Mouse (Mus musculus) thymus, adult 2 months (tissue): ENCODE measurements around the gene Tmem150b. TPM values are rescaled to one million over a fixed set of nuclear protein-coding genes. Genes with fewer than 3 reads are reported as not detected.
A peak's percentile ranks its signal among the peaks of the same experiment; 100 is the strongest.

Source experiments
- DNase-seq: peaks from one replicate; pipeline ENCODE4 v3.0.0; 2021
- H3K27ac ChIP-seq: fragments of 200-500 bp; 2 replicates; pipeline ENCODE4 v1.5.1; 2012; ENCODE audit warnings: low read length, control low read depth; ENCODE audit not compliant: control insufficient read depth, insufficient read depth
- H3K27me3 ChIP-seq: fragments of 200-500 bp; 2 replicates; pipeline ENCODE4 v1.6.1; 2012; ENCODE audit warnings: mild to moderate bottlenecking, low read length, moderate library complexity, mixed read lengths; ENCODE audit not compliant: control insufficient read depth, insufficient read depth
- H3K36me3 ChIP-seq: fragments of 200-500 bp; 2 replicates; pipeline ENCODE4 v1.6.1; 2012; ENCODE audit warnings: mild to moderate bottlenecking, low read length, moderate library complexity; ENCODE audit not compliant: control insufficient read depth, insufficient read depth
- H3K4me1 ChIP-seq: fragments of 200-500 bp; replicated peaks from 2 replicates; pipeline ENCODE4 v1.6.1; 2012; ENCODE audit warnings: low read length; ENCODE audit not compliant: control insufficient read depth, insufficient read depth
- H3K4me3 ChIP-seq: fragments of 200-500 bp; 2 replicates; pipeline ENCODE4 v1.5.1; 2012; ENCODE audit warnings: mild to moderate bottlenecking, low read length, control low read depth, moderate library complexity; ENCODE audit not compliant: control insufficient read depth, insufficient read depth
- CTCF ChIP-seq: fragments of 200-500 bp; IDR thresholded peaks from 2 replicates; pipeline ENCODE4 v1.5.1; 2012; ENCODE audit warnings: mild to moderate bottlenecking, control low read depth, low read length, moderate library complexity, borderline replicate concordance; ENCODE audit not compliant: control insufficient read depth, poor library complexity, insufficient read depth; ENCODE audit errors: extremely low read depth
- POLR2A ChIP-seq: fragments of 200-500 bp; IDR thresholded peaks from 2 replicates; pipeline ENCODE4 v1.6.1; 2012; ENCODE audit warnings: mild to moderate bottlenecking, low read length, control low read depth, moderate library complexity; ENCODE audit not compliant: control insufficient read depth, poor library complexity, insufficient read depth; ENCODE audit errors: extremely low read depth
- WGBS: fragments of 180-500 bp; shearing (Covaris S2); methylation state at CpG from one replicate; pipeline ENCODE4 v1.1.7; 2018; 5-methylcytosine and 5-hydroxymethylcytosine counted together
- polyA plus RNA-seq: library from polyadenylated mRNA; depleted of rRNA; stranded (reverse); fragments of >200 nt; gene quantifications from 2 replicates; pipeline ENCODE4 v1.2.3, GENCODE M21; 2012; rRNA removed

Tmem150b gene
- 2.2 and 3.7 TPM in 2 replicates for polyA plus RNA-seq

- Histone ChIP-seq H3K27me3 (no peaks in the 10 kb centered on the region), H3K4me3 (no peak within 1 kb of the TSS), H3K4me1 (peaks cover 14% of the 10 kb centered on the region), H3K36me3 (no peaks in the 10 kb centered on the region), H3K27ac (peak within 1 kb of the TSS; percentile 29; the same call in 1 of the 2 replicates)
- TF ChIP-seq POLR2A: no peak
- TF ChIP-seq CTCF: no peak
- WGBS: 6% methylated on average over 7 of the region's 7 CpGs
- no peak for DNase-seq
Observed at GRCm38 (mm10) chr7:4725169-4725568, at the start of gene Tmem150b. Gene Tmem150b, minus strand, starts transcription at chr7:4725249.

DNA sequence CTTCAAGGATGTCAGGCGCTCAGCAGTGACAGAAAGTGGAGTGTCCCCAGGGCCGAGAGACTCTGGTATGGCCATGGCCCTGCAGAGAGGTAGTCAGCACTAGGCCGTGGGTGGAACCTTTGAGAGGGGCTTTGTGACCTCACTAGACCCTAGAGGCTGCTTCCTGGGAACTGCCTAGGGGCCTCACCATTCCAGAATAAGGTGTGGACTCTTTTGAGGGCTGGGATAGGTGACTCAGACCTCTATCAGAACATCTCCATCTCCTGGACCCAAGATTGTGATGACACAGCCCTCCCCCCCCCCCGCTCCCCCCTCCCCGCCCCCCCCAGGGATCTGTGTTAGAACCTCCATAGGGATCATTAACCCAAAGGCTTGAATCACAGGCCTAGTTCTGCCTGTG, 46.2 kb upstream of the Tmem150b start, which contains the start of gene Fam71e2:
TSS of gene Fam71e2 (minus strand) at position 101 of the 400 bp plus-strand sequence.
- Histone ChIP-seq H3K4me1 (no peaks in the 10 kb centered on the region), H3K4me3 (no peak within 1 kb of the TSS), H3K27ac (no peak within 1 kb of the TSS), H3K27me3 (peaks cover 4% of the 10 kb centered on the region; the same call in 1 of the 2 replicates), H3K36me3 (no peaks in the 10 kb centered on the region)
- no peak for TF ChIP-seq CTCF
- TF ChIP-seq POLR2A: no peak
- no peak for DNase-seq
- 91% methylated on average over 4 of the region's 5 CpGs for WGBS

- no peak for DNase-seq
- Histone ChIP-seq H3K27me3 (no peaks in the 10 kb centered on the region), H3K4me1 (no peaks in the 10 kb centered on the region), H3K27ac (no peak overlapping the region), H3K4me3 (no peak overlapping the region), H3K36me3 (no peaks in the 10 kb centered on the region)
- no peak for TF ChIP-seq POLR2A
- TF ChIP-seq CTCF: no peak
- WGBS: 52% methylated on average over 4 of the region's 4 CpGs
Observed at GRCm38 (mm10) chr7:4764946-4765710, 40.1 kb upstream of the Tmem150b start.

- H3K4me1 ChIP-seq: no peaks in the 10 kb centered on the region
- H3K4me3 ChIP-seq: no peak overlapping the region
- H3K27me3 ChIP-seq: no peaks in the 10 kb centered on the region
- no peak for DNase-seq
- no peaks in the 10 kb centered on the region for H3K36me3 ChIP-seq
- WGBS: 61% methylated on average over 1 of the region's 1 CpGs
- no peak overlapping the region for H3K27ac ChIP-seq
- no peak for TF ChIP-seq CTCF
- no peak for TF ChIP-seq POLR2A
Observed at GRCm38 (mm10) chr7:4759670-4760069, 34.6 kb upstream of the Tmem150b start.

DNA sequence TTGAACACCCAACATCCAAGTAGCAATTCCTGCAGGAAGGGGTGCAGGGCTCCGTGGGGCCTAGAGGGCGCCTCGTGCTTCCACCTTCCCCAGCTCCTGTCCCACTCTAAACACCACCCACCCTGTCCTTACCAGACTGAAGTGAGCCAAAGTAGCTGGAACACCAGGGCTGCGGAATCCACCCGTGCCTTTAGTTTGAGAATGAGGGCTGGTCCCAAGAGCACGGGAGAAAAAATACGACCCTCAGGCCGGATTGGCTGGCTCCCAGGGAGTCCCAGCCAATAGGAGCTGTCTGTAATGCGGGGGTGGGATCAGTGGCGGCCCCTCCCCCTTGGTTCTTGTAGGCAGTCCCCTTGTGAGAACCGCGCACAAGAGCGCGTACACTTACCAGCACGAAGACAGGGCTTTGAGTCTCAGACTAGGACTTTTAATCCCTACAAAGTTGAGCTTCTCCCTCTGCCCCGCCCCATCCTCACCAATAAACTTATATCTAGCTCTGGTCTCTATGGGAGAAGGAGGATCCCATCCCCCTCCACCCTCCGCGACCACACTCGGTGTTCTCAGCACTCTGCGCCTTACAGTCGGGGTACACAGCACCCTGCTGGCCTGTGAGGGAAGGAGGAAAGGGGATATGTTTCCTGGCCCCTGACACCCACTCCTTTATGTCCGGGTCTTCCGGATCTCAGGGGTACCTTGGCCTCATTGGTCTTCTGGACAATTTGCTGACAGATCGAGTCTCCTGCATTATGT, 27.9 kb upstream of the Tmem150b start, which contains the start of gene Cox6b2:
TSS of gene Cox6b2 (minus strand) at position 274 of the 750 bp plus-strand sequence.
- Histone ChIP-seq H3K36me3 (no peaks in the 10 kb centered on the region), H3K27me3 (no peaks in the 10 kb centered on the region), H3K4me3 (peak within 1 kb of the TSS; percentile 57), H3K4me1 (peaks cover 17% of the 10 kb centered on the region), H3K27ac (no peak within 1 kb of the TSS; the same call in 1 of the 2 replicates)
- 11% methylated on average over 24 of the region's 24 CpGs for WGBS
- TF ChIP-seq CTCF (no peak), POLR2A (peak; percentile 79)
- peak; percentile 85 for DNase-seq

GRCm38 (mm10) chr7:4751971-4752820, 27.1 kb upstream of the Tmem150b start:
- 3% methylated on average over 30 of the region's 30 CpGs for WGBS
- TF ChIP-seq CTCF (no peak), POLR2A (no peak)
- peaks cover 17% of the 10 kb centered on the region for H3K4me1 ChIP-seq
- H3K36me3 ChIP-seq: no peaks in the 10 kb centered on the region
- DNase-seq: peak; percentile 25
- no peaks in the 10 kb centered on the region for H3K27me3 ChIP-seq
- H3K27ac ChIP-seq: no peak overlapping the region; the same call in 1 of the 2 replicates
- H3K4me3 ChIP-seq: peak overlapping the region; percentile 57
